Mouse (Mus musculus): ENCODE results near the gene Hspa1l. TPM values are rescaled to one million over a fixed set of nuclear protein-coding genes. Genes with fewer than 3 reads are reported as not detected.
"Not testable (repeated sequence)": the region's sequence is repeated elsewhere in the genome, so short reads cannot be mapped to it uniquely, and the experiment has no call there.

The Hspa1l gene
- total RNA-seq, 2 experiments from 2014 or later: 5.3 to 6.6 TPM

DNA sequence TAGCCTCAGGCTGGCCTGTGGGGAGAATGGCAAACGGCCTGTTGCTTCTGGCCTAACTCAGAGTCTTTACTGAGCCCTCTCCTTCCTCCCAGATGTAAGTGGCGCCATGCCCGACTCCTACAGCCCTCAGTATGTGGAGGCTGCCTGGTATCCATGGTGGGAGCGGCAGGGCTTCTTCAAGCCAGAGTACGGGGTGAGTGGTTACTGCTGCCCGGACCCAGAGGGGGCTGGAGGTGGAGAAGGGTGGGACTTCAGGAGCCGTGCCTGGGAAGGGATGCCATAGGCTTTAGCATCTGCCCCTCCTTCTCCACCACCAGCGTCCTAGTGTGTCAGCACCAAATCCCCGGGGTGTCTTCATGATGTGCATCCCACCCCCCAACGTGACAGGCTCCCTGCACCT lies 32.7 kb downstream of the Hspa1l start:
- no peak for DNase-seq

DNA sequence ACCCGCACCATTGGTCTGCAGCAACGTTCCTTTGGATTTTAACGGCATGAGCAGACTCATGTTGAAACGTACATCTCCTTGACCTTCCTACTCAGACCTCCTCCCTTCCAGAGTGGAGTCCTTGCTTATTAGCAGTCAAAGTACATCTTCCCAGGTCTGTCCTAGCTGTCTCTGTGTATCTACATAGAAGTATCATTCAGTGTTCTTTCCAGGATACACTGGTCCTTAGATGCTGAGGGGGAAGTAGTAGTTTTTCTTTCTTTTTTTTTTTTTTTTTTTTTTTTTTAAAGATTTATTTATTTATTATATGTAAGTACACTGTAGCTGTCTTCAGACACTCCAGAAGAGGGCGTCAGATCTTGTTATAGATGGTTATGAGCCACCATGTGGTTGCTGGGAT lies 33.4 kb downstream of the Hspa1l start:
- DNase-seq: not testable (repeated sequence)

DNA sequence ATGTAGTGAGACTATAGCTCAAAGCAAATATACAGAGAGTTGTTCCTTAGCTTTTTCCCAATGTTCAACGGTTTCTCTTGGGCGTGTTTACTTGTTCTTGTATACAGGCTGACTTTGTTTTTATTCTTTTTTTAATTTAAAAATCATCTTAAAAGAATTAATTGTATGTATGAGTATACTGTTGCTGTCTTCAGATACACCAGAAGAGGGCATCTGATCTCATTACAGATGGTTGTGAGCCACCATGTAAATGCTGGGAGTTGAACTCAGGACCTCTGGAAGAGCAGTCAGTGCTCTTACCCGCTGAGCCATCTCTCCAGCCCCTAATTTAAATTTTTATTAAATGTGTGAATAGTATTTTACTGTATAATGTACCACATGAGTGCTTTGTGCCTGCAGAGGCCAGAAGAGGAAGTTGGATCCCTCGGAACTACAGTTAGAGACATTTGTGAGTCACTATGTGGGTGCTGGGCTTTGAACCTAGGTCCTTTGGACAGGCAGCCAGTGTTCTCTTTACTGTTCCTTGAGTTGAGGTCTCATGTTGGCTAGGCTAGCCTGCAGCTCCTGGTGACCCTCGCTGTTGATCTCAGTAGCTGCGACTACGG lies 35.0 kb downstream of the Hspa1l start:
- no peak for DNase-seq

DNA sequence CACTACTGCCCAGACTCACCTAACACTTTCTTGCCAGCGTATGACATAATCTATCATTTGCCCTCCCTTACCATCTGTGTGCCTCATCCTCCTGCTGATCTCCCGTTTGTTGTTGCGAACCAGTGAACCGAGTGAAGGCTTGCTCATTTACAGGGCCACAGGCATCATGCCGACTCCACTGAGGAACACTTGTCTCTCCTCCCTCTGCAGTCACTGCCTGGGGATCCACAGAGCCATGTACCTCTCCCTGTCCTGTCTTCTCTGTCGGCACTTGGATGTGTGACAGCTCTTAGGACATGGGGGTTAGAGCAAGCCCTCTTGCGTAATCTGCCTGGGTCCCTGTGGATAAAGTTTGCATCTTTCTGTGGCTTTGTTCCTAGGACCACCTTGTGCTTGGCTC lies 37.1 kb downstream of the Hspa1l start:
- DNase-seq: no peak

DNA sequence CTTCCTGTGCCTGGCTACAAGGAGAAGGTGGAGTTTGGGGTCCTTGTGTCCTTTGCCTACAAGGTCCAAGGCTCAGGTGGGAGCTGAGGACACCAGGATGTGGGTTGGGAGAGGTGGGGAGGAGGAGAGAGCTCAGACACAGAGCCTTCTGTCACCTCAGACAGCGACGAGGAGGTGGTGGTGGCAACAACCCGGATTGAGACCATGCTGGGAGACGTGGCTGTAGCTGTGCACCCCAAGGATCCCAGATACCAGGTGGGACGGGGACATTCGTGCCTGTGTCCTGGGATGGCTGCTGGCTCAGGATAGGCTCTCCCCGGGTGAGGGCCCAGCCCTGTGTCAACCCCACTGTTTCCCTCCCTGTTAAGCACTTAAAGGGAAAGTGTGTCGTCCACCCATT lies 38.9 kb downstream of the Hspa1l start:
- no peak for DNase-seq

DNA sequence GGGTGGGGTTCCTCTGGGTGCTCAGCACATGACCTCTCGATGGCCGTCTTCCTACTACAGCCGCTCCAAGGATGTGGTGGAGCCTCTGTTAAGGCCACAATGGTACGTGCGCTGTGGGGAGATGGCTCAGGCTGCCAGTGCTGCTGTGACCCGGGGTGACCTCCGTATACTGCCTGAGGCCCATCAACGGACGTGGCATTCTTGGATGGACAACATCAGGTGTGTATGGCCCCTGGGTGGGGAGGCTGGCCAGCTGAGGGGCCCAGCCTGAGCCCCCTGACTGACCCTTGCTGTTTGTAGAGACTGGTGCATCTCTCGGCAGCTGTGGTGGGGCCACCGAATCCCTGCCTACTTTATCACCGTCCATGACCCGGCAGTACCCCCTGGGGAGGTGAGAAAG lies 39.9 kb downstream of the Hspa1l start:
- no peak for DNase-seq

DNA sequence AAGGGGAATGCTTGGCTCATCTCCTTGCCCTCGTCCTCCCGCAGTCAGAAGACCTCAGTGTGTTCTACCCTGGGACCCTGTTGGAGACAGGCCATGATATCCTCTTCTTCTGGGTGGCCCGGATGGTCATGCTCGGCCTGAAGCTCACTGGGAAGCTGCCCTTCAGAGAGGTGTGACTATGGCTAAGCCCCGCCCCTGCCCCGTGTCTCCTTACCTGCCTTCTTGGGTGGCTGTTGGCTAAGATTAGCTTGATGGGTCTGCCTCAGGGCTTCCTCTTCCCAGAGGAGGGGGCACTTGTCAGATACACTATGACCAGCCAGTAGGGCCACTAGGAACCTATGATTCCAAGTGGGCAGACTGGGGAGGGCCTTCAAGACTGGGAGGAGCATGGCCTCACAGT lies 40.7 kb downstream of the Hspa1l start:
- DNase-seq: no peak

DNA sequence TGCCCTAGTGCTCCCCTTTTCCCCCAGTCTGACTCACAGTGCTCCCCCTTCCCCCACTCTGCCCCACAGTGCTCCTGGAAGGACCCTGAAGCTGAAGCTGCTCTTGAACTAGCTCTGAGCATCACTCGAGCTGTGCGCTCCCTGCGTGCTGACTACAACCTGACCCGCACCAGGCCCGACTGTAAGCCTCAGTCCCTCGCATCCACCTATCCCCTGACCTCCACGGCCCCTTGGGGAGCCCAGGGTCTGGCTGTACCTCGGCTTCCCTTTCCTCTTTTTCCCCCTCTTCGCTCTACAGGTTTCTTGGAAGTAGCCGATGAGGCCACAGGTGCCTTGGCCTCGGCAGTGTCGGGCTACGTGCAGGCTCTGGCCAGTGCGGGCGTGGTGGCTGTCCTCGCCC lies 42.8 kb downstream of the Hspa1l start:
- DNase-seq: no peak

DNA sequence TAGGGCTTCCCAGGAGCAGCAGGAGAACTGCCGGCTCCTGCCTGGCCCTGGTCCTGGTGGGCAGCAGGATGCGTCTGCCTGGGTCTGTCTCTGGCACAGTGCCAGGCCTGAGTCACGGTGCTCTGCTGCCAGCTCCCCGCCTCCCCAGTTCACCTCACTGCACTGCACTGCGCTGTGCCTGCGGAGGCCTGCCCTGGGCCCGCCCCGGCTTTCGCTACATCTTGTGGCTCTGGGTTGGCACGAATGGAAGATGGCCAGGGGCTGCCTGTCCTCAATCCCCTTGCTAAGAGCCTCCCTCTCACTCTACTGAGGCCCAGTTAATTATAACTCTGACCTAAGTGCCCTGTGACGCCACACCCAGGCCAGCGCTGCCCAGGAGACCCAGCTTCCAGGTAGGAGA lies 43.9 kb downstream of the Hspa1l start, which contains the start of gene Vwa7:
Gene Vwa7, plus strand, starts transcription at position 204 of the 400 bp plus-strand sequence.
- peak; percentile 72 for DNase-seq

DNA sequence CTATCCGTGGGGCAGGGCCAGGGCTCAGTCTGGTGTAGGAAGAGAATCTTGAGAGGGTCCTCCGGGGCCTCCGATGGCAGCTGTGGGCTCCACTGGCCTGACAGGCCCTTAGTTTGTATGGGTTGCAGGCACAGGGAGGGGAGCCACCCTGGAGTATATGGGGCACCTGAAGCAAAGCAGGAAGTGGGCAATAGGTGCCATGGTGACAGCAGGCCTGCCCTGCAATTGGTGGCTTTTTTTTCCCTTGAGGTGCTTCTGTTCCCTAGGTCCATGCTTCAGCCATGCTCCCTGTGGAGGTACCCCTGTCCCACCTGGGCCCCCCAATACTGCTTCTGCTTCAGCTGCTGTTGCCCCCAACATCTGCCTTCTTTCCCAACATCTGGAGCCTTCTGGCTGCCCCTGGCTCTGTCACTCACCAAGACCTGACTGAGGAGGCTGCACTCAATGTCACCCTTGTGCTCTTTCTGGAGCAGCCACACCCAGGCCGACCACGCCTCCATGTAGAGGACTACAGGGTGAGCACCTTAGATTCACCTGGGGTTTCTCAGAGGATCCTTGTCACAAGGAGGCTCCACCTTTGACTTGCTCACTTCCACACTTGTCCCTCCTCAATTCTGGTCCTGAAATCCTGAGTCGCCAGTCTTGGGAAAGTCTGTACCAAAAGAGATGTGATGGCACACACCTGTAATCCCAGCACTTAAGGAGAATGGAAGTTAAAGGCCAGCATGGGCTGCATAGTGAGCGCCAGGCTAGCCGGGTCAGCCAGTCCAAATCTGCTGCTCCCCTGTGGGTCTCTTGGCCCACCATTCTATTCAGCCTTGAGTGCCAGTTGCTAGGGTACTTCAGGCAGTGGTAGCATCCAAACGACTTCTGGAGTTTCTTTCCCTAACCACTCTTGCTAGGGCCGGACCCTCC lies 44.5 kb downstream of the Hspa1l start:
- no peak for DNase-seq

DNA sequence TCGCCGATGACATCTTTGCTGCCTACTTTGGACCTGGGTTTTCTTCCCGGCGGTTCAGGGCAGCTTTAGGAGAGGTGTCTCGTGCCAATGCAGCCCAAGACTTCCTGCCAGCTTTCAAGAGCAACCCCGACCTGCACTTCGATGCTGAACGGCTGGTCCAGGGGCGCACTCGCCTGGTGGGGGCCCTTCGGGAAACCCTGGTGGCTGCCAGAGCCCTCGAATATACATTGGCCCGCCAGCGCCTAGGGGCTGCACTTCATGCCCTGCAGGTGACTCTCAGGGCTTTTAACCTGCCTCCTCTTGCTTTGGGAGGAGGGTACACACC lies 45.2 kb downstream of the Hspa1l start:
- DNase-seq: no peak

DNA sequence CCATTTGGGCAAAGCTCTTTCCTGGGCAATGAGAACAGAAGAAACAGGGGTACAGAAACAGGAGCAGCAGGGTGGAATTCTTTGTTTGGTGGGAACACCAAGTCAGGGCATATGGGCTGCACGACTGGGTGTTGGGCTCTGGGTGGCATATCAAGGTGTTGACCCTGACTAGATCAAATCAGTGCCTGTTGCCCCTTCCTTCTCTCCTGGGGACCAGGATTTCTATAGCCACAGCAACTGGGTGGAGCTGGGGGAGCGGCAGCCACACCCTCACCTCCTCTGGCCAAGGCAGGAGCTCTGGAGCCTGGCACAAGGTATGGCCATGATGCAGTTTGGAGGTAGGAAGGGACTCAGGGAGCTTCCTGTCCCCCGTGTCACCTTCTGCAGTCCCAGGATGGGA lies 45.7 kb downstream of the Hspa1l start:
- no peak for DNase-seq

DNA sequence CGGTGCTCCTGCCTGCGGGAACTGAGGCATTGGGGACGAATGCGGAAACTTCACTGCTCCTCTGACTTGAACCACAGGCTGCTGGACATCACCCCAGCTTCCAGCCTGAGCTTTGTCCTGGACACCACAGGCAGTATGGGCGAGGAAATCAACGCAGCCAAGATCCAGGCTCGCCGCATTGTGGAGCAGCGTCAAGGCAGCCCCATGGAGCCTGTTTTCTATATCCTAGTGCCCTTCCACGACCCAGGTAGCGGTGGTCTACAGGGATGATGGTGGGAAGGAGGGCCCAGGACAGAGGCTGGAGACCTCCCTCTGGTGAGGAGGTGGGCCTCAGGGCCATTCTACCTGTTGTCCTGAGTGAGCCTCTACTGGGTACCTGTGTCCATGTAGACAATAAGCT lies 47.4 kb downstream of the Hspa1l start:
- no peak for DNase-seq

DNA sequence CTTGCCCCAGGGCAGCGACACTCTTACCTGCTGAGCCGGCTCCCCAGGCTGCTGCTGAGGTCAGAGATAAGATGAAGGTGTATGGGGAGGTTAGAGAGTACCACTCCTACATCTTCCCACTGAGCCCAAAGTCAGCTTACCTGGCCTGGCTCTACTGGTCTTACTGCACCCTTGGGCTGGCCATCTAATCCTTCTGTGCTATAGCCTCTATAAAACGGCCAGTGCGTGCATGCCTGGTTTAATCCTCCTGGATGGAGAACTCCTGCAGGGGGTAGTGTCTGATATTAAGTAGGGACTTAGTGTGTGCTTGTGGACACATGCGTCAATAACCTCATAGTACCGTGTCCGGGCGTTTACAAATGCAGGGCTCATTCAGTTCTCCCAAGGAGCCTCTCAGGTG lies 48.0 kb downstream of the Hspa1l start:
- DNase-seq: no peak

DNA sequence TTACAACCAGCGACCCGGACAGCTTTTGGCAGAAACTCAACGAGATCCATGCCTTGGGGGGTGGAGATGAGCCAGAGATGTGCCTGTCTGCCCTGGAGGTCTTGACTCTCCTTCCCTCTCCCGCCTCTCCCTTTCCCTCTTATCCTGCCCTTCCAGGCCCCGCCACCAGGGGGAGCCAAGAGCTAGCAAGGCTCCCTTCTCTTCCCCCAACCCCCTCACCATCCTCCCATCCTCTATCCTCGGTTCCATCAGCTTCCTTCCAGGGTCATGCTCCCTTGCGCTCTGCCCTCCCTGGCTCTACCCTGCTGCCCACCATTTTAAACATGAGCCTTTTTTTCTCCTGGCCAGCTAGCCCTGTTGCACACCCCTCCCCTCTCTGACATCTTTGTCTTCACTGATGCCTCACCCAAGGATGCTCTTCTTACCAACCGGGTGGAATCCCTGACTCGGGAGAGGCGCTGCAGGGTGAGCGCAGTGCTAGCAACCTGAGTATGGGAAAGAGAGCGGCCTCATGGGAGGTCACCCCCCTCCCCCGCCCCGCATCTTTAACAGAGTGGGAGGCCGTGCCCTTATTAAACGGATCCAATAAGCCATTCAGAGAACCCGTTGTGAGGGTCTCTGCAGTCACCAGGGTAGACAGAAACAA lies 48.8 kb downstream of the Hspa1l start:
- DNase-seq: peak; percentile 96

DNA sequence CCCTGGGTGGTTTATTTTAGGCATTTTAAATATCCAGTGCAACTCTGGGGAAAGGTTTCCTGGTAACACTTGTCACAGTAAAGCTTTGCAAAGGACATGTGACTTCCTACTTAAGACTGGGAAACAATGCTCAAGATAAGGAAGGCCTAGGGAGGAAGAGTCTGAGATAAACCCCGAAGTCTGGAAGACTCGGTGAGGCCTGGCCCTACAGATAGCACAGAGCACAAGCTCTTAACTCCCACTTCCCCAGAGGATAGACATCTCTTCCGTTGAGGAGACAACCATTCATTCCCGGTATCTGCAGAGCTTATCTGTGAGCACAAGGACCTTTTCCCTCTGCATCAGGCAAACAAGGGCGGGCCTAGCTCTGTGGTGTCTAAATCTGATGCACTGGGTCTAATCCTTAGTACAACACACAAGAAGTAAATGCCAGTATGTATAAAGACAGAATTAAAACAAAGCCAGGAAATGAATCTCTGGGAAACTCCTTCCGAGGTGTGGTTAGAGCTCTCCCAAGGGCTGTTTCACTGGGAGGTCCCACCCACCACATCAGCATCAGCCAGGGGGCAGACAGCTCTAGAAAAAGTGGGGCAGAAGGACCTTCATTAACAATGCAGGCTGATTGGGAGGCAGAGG lies 49.5 kb downstream of the Hspa1l start:
- DNase-seq: peak; percentile 45

DNA sequence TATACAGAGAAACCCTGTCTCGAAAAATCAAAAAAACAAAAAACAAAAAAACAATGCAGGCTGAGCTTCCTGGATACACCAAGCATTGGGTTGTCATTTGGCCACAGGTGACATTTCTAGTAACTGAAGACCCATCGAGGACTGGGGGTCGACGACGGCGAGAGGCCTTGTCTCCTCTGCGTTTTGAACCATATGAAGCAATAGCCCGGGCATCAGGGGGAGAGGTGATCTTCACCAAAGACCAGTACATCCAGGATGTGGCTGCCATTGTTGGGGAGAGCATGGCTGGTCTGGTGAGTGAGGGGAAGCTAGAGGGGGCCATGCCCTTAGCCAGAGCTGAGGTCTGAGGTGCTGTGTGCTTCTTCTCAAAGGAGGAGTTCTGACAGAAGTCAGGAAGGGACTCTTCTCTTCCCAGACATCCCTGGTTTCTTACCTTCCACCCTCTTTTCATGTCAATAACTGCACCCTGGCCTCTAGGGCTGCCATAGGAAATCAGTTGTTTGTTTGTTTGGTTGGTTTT lies 50.1 kb downstream of the Hspa1l start:
- DNase-seq: no peak

DNA sequence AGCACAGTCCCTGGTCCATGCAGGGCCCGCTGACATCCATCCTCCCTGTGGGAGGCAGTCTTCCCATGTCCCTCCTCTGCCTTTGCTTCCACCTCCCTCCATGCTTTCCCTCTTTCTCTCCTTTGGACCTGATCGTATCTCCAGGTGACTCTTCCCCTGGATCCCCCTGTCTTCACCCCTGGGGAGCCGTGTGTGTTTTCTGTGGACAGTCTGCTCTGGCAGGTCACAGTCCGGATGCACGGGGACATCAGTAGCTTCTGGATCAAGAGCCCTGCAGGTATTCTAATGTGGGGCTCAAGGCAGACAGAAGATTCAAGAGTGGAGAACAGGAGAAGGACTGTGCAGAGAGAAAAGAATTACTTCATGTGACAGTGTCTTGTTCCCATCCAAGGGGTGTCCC lies 50.7 kb downstream of the Hspa1l start:
- no peak for DNase-seq

DNA sequence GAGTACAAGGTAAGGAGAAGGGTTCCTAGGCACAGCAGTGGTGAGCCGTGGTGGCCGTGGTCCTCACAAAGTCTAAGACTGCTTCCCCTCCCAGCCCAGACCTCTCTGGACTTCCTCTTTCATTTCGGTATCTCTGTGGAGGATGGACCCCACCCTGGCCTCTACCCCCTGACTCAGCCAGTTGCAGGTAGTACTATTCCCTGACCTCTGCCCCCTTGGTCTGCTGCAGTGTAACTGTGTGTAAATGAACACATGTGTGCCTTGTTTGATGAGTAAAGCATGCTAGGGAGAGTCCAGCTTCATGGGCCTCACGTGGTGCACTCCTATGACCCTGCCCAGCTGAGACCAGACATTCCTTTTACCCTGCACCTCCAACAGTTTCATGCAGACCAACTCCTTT lies 51.3 kb downstream of the Hspa1l start:
- DNase-seq: no peak

DNA sequence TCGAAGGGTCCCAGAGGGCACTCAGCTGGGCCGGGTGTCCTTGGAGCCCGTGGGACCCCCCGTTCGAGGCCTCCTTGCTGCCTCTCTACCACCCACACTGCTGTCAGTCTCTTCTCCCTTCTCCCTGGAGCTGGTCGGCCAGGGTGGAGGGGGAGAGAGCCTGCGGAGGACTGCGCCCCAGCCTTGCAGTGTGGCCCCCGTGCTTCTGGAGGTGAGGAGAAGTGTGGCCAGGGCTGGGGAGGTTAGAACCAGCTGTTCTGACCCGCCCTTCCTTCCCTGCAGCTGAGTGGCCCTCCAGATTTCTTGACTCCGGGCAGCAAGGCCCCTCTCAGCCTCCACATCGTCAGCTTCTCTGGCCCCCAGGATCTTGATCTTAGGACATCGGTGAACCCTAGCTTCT lies 51.8 kb downstream of the Hspa1l start:
- DNase-seq: no peak

DNA sequence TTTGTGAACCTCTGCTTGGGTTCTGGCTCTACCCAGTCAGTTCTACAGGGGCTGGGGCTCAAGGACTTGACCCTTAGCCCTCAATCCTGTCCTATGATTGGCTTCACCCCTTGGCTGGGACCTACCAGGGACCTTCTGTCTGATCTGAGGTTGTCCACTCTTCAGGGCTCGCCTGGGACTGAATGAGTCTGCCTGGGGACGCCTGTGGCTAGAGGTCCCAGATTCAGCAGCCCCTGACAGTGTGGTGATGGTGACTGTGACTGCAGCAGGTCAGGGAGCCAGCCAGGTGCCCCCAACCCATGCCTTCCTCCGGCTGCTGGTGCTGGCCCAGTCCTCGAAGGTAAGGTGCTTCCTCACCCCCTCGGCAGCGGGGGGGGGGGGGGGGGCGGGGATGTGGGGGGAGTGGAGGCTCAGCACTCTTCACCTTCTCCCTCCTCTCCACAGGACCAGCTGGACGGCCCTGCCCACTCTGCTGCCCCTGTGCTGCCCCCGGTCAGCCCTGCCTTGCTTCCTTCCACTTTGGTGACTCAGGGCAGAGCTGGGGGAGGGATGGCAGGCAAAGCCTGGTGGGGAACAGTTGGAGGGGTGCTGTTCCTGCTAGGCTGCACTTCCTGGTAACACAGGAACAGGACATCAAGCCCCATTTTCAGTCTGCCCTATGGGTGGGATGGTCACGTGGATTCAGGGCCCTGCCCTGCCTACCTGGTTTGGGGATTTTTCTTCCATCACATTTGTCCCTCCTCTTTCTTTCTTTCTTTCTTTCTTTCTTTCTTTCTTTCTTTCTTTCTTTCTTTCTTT lies 52.4 kb downstream of the Hspa1l start:
- DNase-seq: no peak

DNA sequence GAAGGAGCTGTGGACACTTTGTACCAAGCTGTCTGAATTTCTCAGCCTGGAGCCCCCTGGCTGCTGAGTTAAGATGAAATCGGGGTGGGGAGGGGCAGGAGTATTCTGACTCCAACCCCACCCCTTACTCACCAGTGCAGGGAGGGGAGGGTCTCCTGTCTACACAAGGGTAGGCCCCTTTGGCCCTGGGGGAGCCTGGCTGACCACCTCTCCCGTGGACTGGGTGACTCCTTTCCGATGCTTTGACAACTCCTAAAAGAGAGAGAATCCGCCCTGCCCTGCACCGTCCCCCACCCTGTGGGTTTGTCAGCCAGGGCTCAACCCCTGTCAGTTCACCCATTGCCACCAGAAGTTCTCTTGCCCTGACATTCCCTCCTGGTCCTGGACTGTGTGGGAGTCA lies 53.7 kb downstream of the Hspa1l start:
- DNase-seq: no peak
